Mouse (Mus musculus) liver, postnatal 0 days (tissue): ENCODE results near the gene Nt5e.

Experiments used
- CTCF ChIP-seq: sonication (generic); IDR thresholded peaks from 2 replicates; pipeline ENCODE4 v1.5.1; 2016; ENCODE audit warnings: antibody characterized with exemption, low read depth
- EP300 ChIP-seq: IDR thresholded peaks from 2 replicates; pipeline ENCODE4 v1.6.1; 2016; ENCODE audit warnings: antibody characterized with exemption, low read depth, mild to moderate bottlenecking

GRCm38 (mm10) chr9:88366308-88366707, 39.3 kb downstream of the Nt5e start:
- peak; percentile 47 for TF ChIP-seq CTCF
- TF ChIP-seq EP300 = no peak
